Mouse (Mus musculus) monocyte, adult 5-6 weeks (primary cell): Measurements from ENCODE around the gene Slc46a3. TPM values are rescaled to one million over a fixed set of nuclear protein-coding genes. Genes with fewer than 3 reads are reported as not detected.
"Not testable (repeated sequence)": the region's sequence is repeated elsewhere in the genome, so short reads cannot be mapped to it uniquely, and the experiment has no call there.

Experiments
- ATAC-seq: fragments of 153-309, 156-312 bp; replicated peaks from 2 replicates; pipeline ENCODE4 v1.8.0; 2017; ENCODE audit warnings: mild to moderate bottlenecking; ENCODE audit not compliant: low TSS enrichment, insufficient number of reproducible peaks, severe bottlenecking, poor library complexity, low FRiP score
- total RNA-seq: library from RNA; stranded (forward); fragments of 200-1000, 200-491, 200-594 nt; gene quantifications from 3 replicates; pipeline ENCODE4 v1.2.3, GENCODE M21; 2017

The Slc46a3 gene
- total RNA-seq, 1 experiment from 2014 or later = 79.3 TPM

- no peak for ATAC-seq
These were observed 3.6 kb upstream of the Slc46a3 start for GRCm38 (mm10) chr5:147898254-147898653.

DNA sequence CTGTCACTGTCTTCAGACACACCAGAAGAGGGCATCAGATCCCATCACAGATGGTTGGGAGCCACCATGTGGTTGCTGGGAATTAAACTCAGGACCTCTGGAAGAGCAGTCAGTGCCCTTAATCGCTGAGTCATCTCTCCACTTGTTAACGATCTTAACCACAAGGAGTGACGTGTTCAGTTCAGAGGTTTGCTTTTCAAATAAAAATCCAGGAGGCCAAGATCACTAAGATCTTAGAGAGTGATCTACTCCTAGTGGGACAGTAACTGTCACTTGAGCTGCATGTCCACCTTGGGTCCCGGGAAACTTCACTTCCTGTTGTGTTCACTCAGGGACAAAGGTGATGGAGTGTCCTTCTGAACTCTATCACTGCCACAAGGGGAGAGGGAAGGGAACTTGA lies 1.9 kb upstream of the Slc46a3 start:
- ATAC-seq = not testable (repeated sequence)

DNA sequence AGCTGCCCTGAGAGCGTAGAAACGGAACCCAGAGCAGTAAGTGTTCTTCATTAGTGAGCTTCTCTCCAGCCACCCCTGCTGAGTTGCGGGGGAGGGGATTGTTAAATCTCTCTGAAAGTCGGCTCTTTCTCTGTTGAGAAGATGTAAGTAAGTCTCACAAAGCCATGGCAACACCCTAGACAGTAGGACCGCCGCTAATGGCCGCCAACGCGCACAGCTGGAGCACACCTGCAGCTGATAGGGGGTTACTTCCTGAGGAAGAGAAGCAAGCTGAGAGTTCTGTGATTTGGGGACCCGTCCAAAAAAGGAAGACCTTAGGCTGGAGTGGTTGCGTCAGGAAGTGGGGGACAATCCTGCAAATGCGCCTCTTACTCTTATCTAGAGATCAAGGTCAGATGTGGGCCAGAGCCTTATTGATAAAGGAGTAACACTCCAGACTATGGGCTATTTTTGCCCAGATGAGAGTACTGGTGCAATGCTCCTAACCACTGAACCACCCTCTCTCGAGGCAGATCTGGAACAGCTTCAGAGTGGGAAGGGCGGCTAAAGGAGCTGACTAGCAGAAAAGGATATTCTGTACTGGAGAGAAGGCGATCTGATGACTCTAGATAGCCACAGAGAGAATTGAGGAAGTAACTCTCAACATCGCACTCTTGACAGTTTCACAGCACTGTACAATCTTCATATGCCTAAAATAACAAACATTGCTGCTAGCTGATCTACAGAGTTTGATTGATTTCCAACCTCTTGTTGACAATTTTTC lies 1.0 kb upstream of the Slc46a3 start:
- ATAC-seq = peak; percentile 28

- no peak for ATAC-seq
These were observed 705 bp downstream of the Slc46a3 start for GRCm38 (mm10) chr5:147893766-147894454.

- no peak for ATAC-seq
These were observed 1.5 kb downstream of the Slc46a3 start for GRCm38 (mm10) chr5:147893143-147893542.

DNA sequence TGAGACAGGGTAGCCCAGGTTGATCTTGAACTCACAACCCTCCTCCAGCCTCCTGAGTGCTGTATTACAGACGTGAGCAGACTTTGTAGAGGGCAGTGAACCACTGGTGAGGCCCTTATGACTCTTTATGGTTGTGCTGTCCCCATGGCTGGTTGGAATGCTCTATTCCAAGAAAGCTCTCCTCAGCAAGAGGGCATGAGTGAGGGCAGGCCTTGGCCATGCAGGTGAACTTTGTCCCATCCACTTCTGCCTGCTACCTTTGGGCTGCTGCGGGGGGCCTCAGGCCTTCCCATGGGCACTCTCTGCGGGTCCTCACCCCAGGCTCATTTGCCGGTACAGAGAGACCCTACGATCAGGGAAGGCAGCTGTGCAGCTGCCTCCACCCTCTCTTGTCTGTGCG lies 1.9 kb downstream of the Slc46a3 start:
- no peak for ATAC-seq

DNA sequence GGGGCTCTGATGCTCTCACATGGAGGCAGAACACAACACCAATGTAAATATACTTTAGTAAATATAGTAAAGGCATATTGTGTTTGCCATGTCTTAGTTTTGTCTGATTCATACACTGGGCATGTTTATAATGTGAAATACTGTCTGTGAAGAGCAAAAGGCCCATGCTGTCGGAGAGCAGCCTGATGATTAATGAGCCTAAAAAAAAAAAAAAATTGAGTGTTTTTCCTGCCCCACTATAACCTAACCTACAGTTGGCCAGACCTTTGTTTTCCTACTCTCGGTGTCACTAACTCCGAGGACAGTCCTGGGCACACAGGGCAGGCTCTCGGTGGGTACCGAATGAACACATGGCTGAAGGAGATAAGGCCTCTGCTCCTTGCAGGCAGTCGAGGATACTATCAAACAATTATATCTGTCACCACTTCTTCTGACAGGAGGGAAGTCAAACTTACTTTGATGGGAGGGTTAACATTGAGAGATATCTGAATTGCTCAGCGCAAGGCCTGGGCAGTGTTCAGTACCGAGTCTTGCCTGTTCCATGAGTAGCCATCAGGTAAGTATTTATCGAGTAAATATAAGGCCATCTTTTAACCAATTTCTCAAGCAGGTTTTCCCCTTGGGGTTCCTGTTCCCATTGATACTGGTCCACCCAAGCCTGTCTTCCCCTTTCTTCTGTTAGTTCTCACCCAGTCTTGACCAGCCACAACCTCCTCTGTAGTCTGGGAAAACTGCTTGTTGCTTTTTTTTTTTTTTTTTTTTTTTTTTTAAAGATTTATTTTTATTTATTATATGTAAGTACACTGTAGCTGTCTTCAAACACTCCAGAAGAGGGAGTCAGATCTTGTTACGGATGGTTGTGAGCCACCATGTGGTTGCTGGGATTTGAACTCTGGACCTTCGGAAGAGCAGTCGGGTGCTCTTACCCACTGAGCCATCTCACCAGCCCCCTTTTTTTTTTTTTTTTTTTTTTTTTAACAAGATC lies 6.0 kb downstream of the Slc46a3 start:
- no peak for ATAC-seq

GRCm38 (mm10) chr5:147883581-147883980 lies 11.0 kb downstream of the Slc46a3 start:
- no peak for ATAC-seq

GRCm38 (mm10) chr5:147879971-147880682 lies 14.5 kb downstream of the Slc46a3 start:
- no peak for ATAC-seq

- ATAC-seq = no peak
These were observed 17.1 kb downstream of the Slc46a3 start for GRCm38 (mm10) chr5:147877520-147877919.

DNA sequence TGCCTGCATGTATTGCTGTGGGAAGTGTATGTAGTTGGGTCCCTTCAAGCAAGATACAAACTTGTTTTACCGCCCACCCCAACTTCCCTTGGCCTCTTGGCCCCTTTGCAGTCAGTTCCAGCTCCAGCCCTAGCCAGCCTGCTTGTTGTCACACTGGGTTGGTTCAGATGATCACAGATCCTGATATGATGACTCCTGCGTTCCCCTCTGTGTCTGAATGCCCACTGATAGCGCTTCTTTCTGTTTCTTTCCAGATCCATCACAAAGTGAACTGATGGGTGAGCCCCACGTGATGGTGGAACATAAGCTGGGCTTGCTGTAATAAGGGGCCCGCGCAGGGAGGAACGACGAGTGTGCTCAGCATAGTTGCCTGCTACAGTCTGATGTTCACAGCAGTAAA lies 19.4 kb downstream of the Slc46a3 start:
- ATAC-seq = no peak

DNA sequence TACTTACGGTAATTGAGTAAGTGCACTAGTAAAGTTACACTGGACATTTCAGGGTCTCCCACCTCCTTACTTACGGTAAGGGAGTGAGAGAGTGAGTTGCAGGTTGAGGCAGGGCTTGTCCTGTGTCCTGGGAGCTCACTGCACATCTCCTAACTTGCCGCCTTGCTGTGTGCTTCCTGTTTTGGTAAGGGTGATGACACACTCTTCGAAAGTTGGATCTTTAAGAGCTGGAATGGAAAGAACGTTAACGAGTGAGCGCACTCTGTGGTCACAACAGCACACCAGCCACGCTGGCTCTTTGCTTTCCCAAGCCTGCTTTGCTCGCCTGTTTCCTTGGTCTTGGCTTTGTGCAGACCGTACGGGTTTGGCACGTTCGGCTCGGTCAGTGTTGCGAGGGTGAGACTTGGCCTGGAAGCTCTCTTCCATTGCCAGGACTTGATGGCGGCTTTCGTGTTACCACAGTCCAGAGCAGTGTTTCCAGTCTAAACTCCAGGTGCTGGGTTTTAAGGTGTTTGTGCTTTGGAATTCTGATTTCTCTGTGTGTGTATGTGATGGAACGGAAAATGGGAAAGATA lies 20.0 kb downstream of the Slc46a3 start:
- peak; percentile 41; the same call in 1 of the 2 replicates for ATAC-seq

- peak; percentile 45; the same call in 1 of the 2 replicates for ATAC-seq
These were observed 23.4 kb downstream of the Slc46a3 start for GRCm38 (mm10) chr5:147871091-147871820.

GRCm38 (mm10) chr5:147870296-147870695 lies 24.3 kb downstream of the Slc46a3 start:
- ATAC-seq = no peak

DNA sequence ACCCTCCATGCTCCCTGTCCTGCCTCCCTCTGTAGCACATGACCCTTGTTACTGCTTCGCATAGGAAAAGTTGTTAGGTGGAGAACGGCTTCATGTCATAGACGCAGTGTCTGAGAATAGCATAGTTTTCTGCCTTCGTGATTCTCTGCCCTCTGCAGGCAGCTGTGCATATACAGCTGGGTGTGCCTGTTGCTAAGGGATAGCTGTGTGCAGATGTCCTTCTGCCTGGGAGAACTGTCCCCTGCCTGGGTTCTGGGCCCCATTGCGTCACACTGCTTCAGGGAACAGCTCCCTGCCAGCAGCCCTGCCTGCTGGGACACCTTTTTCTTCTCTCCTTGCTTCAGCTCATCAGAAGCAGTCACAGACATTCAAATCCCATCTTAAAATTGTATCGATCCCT lies 25.0 kb downstream of the Slc46a3 start:
- no peak for ATAC-seq

DNA sequence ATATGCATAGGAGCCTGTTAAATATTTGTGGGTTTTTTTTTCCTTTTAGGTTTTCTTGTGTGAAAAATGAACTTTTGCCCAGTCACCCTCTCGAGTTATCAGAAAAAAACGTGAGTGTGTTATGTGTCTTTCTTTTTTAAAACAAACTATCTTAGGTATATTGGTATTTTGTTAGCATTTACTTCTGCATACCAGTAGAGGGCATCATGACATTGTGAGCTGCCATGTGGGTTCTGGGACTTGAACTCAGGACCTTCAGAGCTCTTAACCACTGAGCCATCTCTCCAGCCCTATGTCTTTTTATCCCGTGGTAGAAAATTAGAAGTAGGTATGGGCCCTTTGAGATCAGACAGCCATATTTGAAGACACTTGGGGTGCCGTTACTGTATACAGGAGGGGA lies 25.9 kb downstream of the Slc46a3 start:
- ATAC-seq = no peak

DNA sequence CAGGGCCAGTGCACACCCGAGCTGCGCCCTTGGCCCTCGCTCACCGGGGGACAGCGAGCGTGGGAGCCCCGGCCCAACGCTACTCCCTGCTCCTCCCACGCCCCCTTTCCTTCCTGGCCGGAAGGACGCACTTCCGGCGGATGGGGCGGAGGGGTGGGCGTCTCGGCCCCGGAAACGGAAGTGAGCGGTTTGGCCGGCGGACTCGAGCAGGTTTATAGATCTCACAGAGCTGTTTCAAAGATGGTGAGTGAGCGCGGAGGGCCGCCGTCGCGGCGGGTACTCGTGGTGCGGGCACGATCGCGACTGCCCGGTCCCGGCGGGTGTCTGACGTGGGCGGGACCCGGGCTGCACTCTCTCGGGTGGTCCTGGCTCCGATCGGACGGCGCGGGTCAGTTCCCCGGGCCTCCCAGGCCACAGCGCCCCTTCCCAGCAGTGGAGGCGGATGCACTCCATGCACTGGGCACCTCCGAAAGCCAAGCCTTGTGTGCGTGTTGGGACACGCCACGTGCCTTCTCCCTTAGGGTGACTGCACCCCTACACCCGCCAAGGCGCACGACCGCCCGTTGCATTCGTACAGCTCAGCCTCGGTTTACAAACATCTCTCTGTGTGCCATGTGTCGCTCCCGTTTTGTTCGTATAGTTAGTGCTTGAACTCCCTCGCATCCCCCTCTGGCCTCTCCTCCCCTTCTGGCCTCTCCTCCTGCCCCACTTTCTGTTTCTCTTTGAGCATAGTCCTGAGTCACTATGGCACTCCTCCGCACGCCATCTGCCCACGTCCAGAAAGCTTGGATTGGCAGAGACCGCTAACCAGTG lies 34.0 kb downstream of the Slc46a3 start, which contains the start of gene Pomp:
Pomp (plus strand) TSS at position 13 of the 813 bp plus-strand sequence.
- ATAC-seq = peak; percentile 83
